Mouse (Mus musculus) stomach, embryonic 16.5 days (tissue): ENCODE results near the gene Bdp1. TPM values are rescaled to one million over a fixed set of nuclear protein-coding genes. Genes with fewer than 3 reads are reported as not detected.

Experiments
- ATAC-seq: fragments of 200-750 bp; cut with Nextera tagmentation; 2 replicates; pipeline ENCODE4 v1.8.0; 2017; ENCODE audit warnings: moderate number of reproducible peaks, moderate TSS enrichment; ENCODE audit not compliant: insufficient read depth, low FRiP score
- H3K27ac ChIP-seq: fragments of 300-500 bp; sonication (generic); 2 replicates; pipeline ENCODE4 v1.5.1; 2014; ENCODE audit warnings: low read length
- H3K27me3 ChIP-seq: fragments of 300-500 bp; sonication (generic); 2 replicates; pipeline ENCODE4 v1.6.1; 2014; ENCODE audit warnings: low read length, control low read depth, mixed read lengths; ENCODE audit not compliant: control insufficient read depth, insufficient read depth
- H3K36me3 ChIP-seq: fragments of 300-500 bp; sonication (generic); 2 replicates; pipeline ENCODE4 v1.6.1; 2014; ENCODE audit warnings: low read length; ENCODE audit not compliant: control insufficient read depth, insufficient read depth
- H3K4me1 ChIP-seq: fragments of 300-500 bp; sonication (generic); 2 replicates; pipeline ENCODE4 v1.6.1; 2014; ENCODE audit warnings: low read length, control low read depth, mixed read lengths; ENCODE audit not compliant: control insufficient read depth, insufficient read depth
- H3K4me2 ChIP-seq: fragments of 300-500 bp; sonication (generic); 2 replicates; pipeline ENCODE4 v1.6.1; 2014; ENCODE audit warnings: low read depth, low read length, mixed read lengths
- H3K4me3 ChIP-seq: fragments of 300-500 bp; sonication (generic); replicated peaks from 2 replicates; pipeline ENCODE4 v1.5.1; 2014; ENCODE audit warnings: mild to moderate bottlenecking, low read length
- H3K9ac ChIP-seq: fragments of 300-500 bp; sonication (generic); 2 replicates; pipeline ENCODE4 v1.6.1; 2014; ENCODE audit warnings: low read length
- H3K9me3 ChIP-seq: fragments of 300-500 bp; sonication (generic); replicated peaks from 2 replicates; pipeline ENCODE4 v1.6.1; 2016; ENCODE audit warnings: low read length, control low read depth; ENCODE audit not compliant: control insufficient read depth
- WGBS: fragments of 180-500 bp; shearing (Covaris S2); extraction: QIAGEN DNeasy Blood & Tissue Kit; methylation state at CpG from one replicate; pipeline ENCODE4 v1.1.7; 2014; 5-methylcytosine and 5-hydroxymethylcytosine counted together
- polyA plus RNA-seq: library from polyadenylated mRNA; unstranded; fragments of >200 nt; fragmentation: Nextera tagmentation; extraction: Ambion mirVana; gene quantifications from 2 replicates; pipeline ENCODE4 v1.2.1, GENCODE M21; 2015

The Bdp1 gene
- polyA plus RNA-seq, 1 experiment from 2014 or later: 23.1 TPM

- WGBS: 2% methylated on average over 47 of the region's 47 CpGs
- Histone ChIP-seq H3K9ac (peak within 1 kb of the TSS; percentile 83), H3K4me2 (peak within 1 kb of the TSS; percentile 65), H3K4me1 (peaks cover 11% of the 10 kb centered on the region), H3K4me3 (peak within 1 kb of the TSS; percentile 73), H3K36me3 (no peaks in the 10 kb centered on the region), H3K27ac (peak within 1 kb of the TSS; percentile 84), H3K27me3 (no peaks in the 10 kb centered on the region), H3K9me3 (no peaks in the 10 kb centered on the region)
- ATAC-seq: peak; percentile 100
These were observed 88.7 kb downstream of the Bdp1 start, which contains the start of gene Mccc2 for GRCm38 (mm10) chr13:100014906-100015895. Gene Mccc2, minus strand, starts transcription at chr13:100015639.

GRCm38 (mm10) chr13:100005911-100006496, 97.9 kb downstream of the Bdp1 start:
- Histone ChIP-seq H3K9ac (no peak overlapping the region), H3K27me3 (no peaks in the 10 kb centered on the region), H3K4me1 (no peaks in the 10 kb centered on the region), H3K4me2 (no peak overlapping the region), H3K27ac (no peak overlapping the region), H3K9me3 (no peaks in the 10 kb centered on the region), H3K36me3 (no peaks in the 10 kb centered on the region), H3K4me3 (no peak overlapping the region)
- 78% methylated on average over 12 of the region's 12 CpGs for WGBS
- no peak for ATAC-seq

GRCm38 (mm10) chr13:100001790-100002196, 102.1 kb downstream of the Bdp1 start:
- Histone ChIP-seq H3K4me1 (no peaks in the 10 kb centered on the region), H3K9me3 (no peaks in the 10 kb centered on the region), H3K4me3 (no peak overlapping the region), H3K27me3 (no peaks in the 10 kb centered on the region), H3K4me2 (no peak overlapping the region), H3K36me3 (no peaks in the 10 kb centered on the region), H3K27ac (no peak overlapping the region), H3K9ac (no peak overlapping the region)
- 27% methylated on average over 5 of the region's 5 CpGs for WGBS
- ATAC-seq: peak; percentile 72; the same call in 1 of the 2 replicates

- Histone ChIP-seq H3K9me3 (no peaks in the 10 kb centered on the region), H3K9ac (no peak overlapping the region), H3K4me2 (no peak overlapping the region), H3K4me3 (no peak overlapping the region), H3K27ac (no peak overlapping the region), H3K4me1 (no peaks in the 10 kb centered on the region), H3K36me3 (no peaks in the 10 kb centered on the region), H3K27me3 (no peaks in the 10 kb centered on the region)
- no peak for ATAC-seq
- 85% methylated on average over 3 of the region's 3 CpGs for WGBS
These were observed 104.8 kb downstream of the Bdp1 start for GRCm38 (mm10) chr13:99999078-99999477.

DNA sequence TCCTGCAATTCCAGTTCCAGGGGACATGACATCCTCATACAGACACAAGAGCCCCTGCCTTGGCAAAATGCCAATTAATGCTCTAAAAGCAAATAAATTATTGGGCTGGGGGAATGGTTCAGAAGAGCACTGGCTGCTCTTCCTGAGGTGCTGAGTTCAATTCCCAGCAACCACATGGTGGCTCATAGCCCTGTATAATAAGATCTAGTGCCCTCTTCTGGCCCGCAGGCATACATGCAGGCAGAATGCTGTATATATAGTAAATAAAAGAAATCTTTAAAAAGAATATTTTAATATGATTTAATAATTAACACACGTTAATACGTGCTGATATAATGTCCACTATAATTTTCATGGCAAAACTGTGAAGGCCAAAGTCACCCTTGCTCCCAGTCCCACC, 105.8 kb downstream of the Bdp1 start:
- H3K27ac ChIP-seq: no peak overlapping the region
- H3K4me3 ChIP-seq: no peak overlapping the region
- H3K9ac ChIP-seq: no peak overlapping the region
- no peak overlapping the region for H3K4me2 ChIP-seq
- H3K36me3 ChIP-seq: no peaks in the 10 kb centered on the region
- WGBS: 84% methylated on average over 3 of the region's 3 CpGs
- no peaks in the 10 kb centered on the region for H3K4me1 ChIP-seq
- no peaks in the 10 kb centered on the region for H3K27me3 ChIP-seq
- ATAC-seq: no peak
- H3K9me3 ChIP-seq: no peaks in the 10 kb centered on the region

- WGBS: 76% methylated on average over 4 of the region's 4 CpGs
- Histone ChIP-seq H3K36me3 (no peaks in the 10 kb centered on the region), H3K9me3 (no peaks in the 10 kb centered on the region)
These were observed 114.3 kb downstream of the Bdp1 start for GRCm38 (mm10) chr13:99989592-99989991.

DNA sequence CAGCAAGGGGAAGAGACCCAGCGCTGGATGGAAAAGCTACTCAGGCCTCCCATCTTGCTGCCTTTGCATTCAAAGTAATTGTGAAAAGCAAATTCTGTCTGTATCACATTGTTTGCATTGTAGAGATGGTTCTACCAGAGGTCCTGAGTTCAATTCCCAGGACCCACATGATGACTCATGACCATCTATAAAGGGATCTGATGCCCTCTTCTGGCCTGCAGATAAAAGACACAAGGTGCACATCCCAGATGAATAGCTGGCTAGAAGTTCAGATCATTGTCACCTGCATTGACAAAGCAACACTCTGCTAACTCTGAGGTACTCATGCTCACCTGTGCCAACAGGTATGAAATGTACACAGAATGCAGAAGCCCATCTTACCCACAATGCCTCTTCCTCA, 120.5 kb downstream of the Bdp1 start:
- no peaks in the 10 kb centered on the region for H3K27me3 ChIP-seq
- 91% methylated on average over 1 of the region's 1 CpGs for WGBS
- no peak overlapping the region for H3K4me2 ChIP-seq
- no peaks in the 10 kb centered on the region for H3K36me3 ChIP-seq
- H3K27ac ChIP-seq: no peak overlapping the region
- H3K4me3 ChIP-seq: no peak overlapping the region
- no peak for ATAC-seq
- H3K9ac ChIP-seq: no peak overlapping the region
- H3K4me1 ChIP-seq: no peaks in the 10 kb centered on the region
- no peaks in the 10 kb centered on the region for H3K9me3 ChIP-seq

More at GRCm38 (mm10) chr13:99989592-99989991, 114.3 kb downstream of the Bdp1 start:
- Histone ChIP-seq H3K27me3 (no peaks in the 10 kb centered on the region), H3K4me3 (no peak overlapping the region), H3K9ac (no peak overlapping the region), H3K27ac (no peak overlapping the region), H3K4me2 (no peak overlapping the region), H3K4me1 (no peaks in the 10 kb centered on the region)
- ATAC-seq: no peak

DNA sequence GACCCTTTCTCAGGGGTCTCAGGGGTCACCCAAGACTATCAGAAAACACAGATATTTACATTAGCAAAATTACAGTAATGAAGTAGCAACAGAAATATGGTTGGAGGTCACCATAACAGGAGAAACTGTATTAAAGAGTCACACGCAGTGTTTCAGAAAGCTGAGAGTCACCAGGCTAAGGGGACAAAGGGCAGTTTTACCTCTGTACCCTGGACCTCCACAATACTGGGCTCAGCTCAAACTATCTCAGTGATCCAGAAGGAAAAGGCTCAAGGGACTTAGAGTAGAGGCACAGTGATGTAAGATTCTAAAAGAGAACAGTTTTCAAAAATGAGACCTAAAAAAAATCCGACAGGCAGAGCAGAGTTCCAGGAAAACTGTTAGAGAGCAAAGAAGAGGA, 124.5 kb downstream of the Bdp1 start:
- Histone ChIP-seq H3K36me3 (no peaks in the 10 kb centered on the region), H3K27ac (no peak overlapping the region), H3K27me3 (no peaks in the 10 kb centered on the region), H3K4me2 (no peak overlapping the region), H3K4me3 (no peak overlapping the region), H3K9ac (no peak overlapping the region), H3K9me3 (no peaks in the 10 kb centered on the region), H3K4me1 (no peaks in the 10 kb centered on the region)
- WGBS: 63% methylated on average over 2 of the region's 2 CpGs
- no peak for ATAC-seq

DNA sequence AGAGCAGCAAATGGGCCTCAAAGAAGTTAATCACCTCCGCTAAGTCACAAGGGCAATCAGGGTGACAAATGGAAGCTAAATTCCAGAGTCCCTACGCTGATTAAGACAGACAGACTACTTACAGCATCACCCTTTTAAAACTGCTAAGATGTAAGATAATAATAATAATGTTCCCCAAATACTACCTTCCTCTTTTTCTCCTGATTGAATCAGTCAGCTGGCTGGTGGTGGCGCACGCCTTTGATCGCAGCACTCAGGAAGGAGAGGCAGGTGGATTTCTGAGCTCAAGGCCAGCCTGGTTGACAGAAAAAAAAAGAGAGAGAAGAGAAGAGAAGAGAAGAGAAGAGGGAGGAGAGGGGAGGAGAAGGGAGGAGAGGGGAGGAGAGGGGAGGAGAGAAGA, 133.8 kb downstream of the Bdp1 start:
- Histone ChIP-seq H3K27ac (no peak overlapping the region), H3K9me3 (no peaks in the 10 kb centered on the region), H3K27me3 (no peaks in the 10 kb centered on the region), H3K4me2 (no peak overlapping the region), H3K4me3 (no peak overlapping the region), H3K4me1 (no peaks in the 10 kb centered on the region), H3K36me3 (0 out of 2 replicates have a peak, but pooled peaks cover 4% of the 10 kb centered on the region), H3K9ac (no peak overlapping the region)
- WGBS: 86% methylated on average over 5 of the region's 5 CpGs
- no peak for ATAC-seq
